Comparison of ENCODE assay signal across 8 mouse cellular contexts in genomic region chr19:3388629-3389057, GRCm38 (mm10). TPM values are rescaled to one million over a fixed set of nuclear protein-coding genes. Genes with fewer than 3 reads are reported as not detected.
DNase-seq lines count a peak whose midpoint lies in the region; ATAC-seq lines count a peak whose summit lies in the region.

Gene Tesmin (plus strand): TSS chr19:3388857.

- 0 out of 2 replicates have a peak within 1 kb of the TSS, but pooled peaks have one; percentile 16 for H3K27ac ChIP-seq in embryonic facial prominence, embryonic 13.5 days
- H3K27ac ChIP-seq in limb, embryonic 10.5 days, result peak within 1 kb of the TSS; percentile 86
- H3K27ac ChIP-seq in midbrain, embryonic 12.5 days (replicated peaks), result 0 out of 2 replicates have a peak within 1 kb of the TSS, but pooled peaks have one; percentile 25

- H3K9ac ChIP-seq in embryonic facial prominence, embryonic 13.5 days, result peak within 1 kb of the TSS; percentile 68
- H3K9ac ChIP-seq in midbrain, embryonic 12.5 days (replicated peaks), result peak within 1 kb of the TSS; percentile 43; the same call in 1 of the 2 replicates

- H3K4me3 ChIP-seq in embryonic facial prominence, embryonic 13.5 days, result peak within 1 kb of the TSS; percentile 50
- H3K4me3 ChIP-seq in limb, embryonic 10.5 days, result peak within 1 kb of the TSS; percentile 57
- H3K4me3 ChIP-seq in midbrain, embryonic 12.5 days, result peak within 1 kb of the TSS; percentile 45

- WGBS in embryonic facial prominence, embryonic 13.5 days, result 2% methylated on average over 33 of the region's 33 CpGs
- WGBS in limb, embryonic 10.5 days, result 2% methylated on average over 33 of the region's 33 CpGs
- 2% methylated on average over 32 of the region's 33 CpGs for WGBS in midbrain, embryonic 12.5 days

- peak; percentile 77 to 91 for DNase-seq in adrenal gland, postnatal 4 days (ENCODE audit: low spot score in 2 of 2)
- peak; percentile 83 to 87 for DNase-seq in heart, adult 18-20 months
- peak; percentile 90 for DNase-seq in kidney, adult 18-20 months
- DNase-seq in limb, embryonic 10.5 days (ENCODE audit: low spot score), result peak; percentile 82
- peak; percentile 77 for DNase-seq in skeletal muscle tissue, adult 2 months (ENCODE audit: low read depth, low spot score)
- no peak for DNase-seq in adipocyte (ENCODE audit: low spot score)

- H3K36me3 ChIP-seq in embryonic facial prominence, embryonic 13.5 days, result peaks cover 10% of the 10 kb centered on the region
- H3K36me3 ChIP-seq in limb, embryonic 10.5 days, result no peaks in the 10 kb centered on the region
- H3K36me3 ChIP-seq in midbrain, embryonic 12.5 days, result no peaks in the 10 kb centered on the region

- no peaks in the 10 kb centered on the region for H3K9me3 ChIP-seq in embryonic facial prominence, embryonic 13.5 days
- 0 out of 2 replicates have a peak, but pooled peaks cover 4% of the 10 kb centered on the region for H3K9me3 ChIP-seq in limb, embryonic 10.5 days (replicated peaks)
- H3K9me3 ChIP-seq in midbrain, embryonic 12.5 days, result peaks cover 6% of the 10 kb centered on the region; the same call in 1 of the 2 replicates

- peak within 1 kb of the TSS; percentile 86 for H3K4me2 ChIP-seq in embryonic facial prominence, embryonic 13.5 days
- peak within 1 kb of the TSS; percentile 73 for H3K4me2 ChIP-seq in midbrain, embryonic 12.5 days (replicated peaks)

- peak; percentile 72 for ATAC-seq in embryonic facial prominence, embryonic 13.5 days (ENCODE audit: insufficient number of reproducible peaks, insufficient read depth, low FRiP score, low TSS enrichment, low read depth)
- ATAC-seq in midbrain, embryonic 12.5 days (ENCODE audit: low FRiP score, low read depth), result peak; percentile 85

- H3K27me3 ChIP-seq in embryonic facial prominence, embryonic 13.5 days, result no peaks in the 10 kb centered on the region
- no peaks in the 10 kb centered on the region for H3K27me3 ChIP-seq in limb, embryonic 10.5 days (ENCODE audit: low read depth, poor library complexity, severe bottlenecking)
- peaks cover 9% of the 10 kb centered on the region; the same call in 1 of the 2 replicates for H3K27me3 ChIP-seq in midbrain, embryonic 12.5 days

- H3K4me1 ChIP-seq in embryonic facial prominence, embryonic 13.5 days, result 0 out of 2 replicates have a peak, but pooled peaks cover 8% of the 10 kb centered on the region
- H3K4me1 ChIP-seq in limb, embryonic 10.5 days, result peaks cover 9% of the 10 kb centered on the region
- peaks cover 8% of the 10 kb centered on the region; the same call in 1 of the 2 replicates for H3K4me1 ChIP-seq in midbrain, embryonic 12.5 days

RNA-seq across cellular contexts. Expression of gene Tesmin, which starts in this region (rescaled TPM):
- total RNA-seq in adrenal gland, postnatal 4 days (2021), result 1 to 10 TPM; 1.7 to 2.4 TPM
- polyA plus RNA-seq in embryonic facial prominence, embryonic 13.5 days (2015; fragmentation: Nextera tagmentation; extraction: Ambion mirVana), result 0.21 and 0.22 TPM in 2 replicates
- total RNA-seq in heart, adult 18-20 months (2021), result 1 to 10 TPM; 1.4 to 2.0 TPM
- polyA plus RNA-seq in limb, embryonic 10.5 days (2016; fragmentation: Nextera tagmentation; extraction: Ambion mirVana), result 0.20 TPM in 2 replicates
- polyA plus RNA-seq in midbrain, embryonic 12.5 days (2016; fragmentation: Nextera tagmentation; extraction: Ambion mirVana), result 0.18 and 0.26 TPM in 2 replicates

Comparison
In these comparisons a context has a peak if more than half of its experiments do, and no peak if none do; other contexts are left out.
1. Peak in ATAC-seq, H3K4me3 ChIP-seq, H3K27ac ChIP-seq, H3K9ac ChIP-seq and H3K4me2 ChIP-seq in embryonic facial prominence, embryonic 13.5 days; RNA of the gene not detected or under 1 TPM.
2. Peak in DNase-seq, H3K4me3 ChIP-seq and H3K27ac ChIP-seq in limb, embryonic 10.5 days; RNA of the gene not detected or under 1 TPM.
3. Peak in ATAC-seq, H3K4me3 ChIP-seq, H3K27ac ChIP-seq, H3K9ac ChIP-seq and H3K4me2 ChIP-seq in midbrain, embryonic 12.5 days; RNA of the gene not detected or under 1 TPM.
4. H3K27ac ChIP-seq: peak in every context shown above with its lines; median percentile 86 in limb, embryonic 10.5 days; 25 in midbrain, embryonic 12.5 days; 16 in embryonic facial prominence, embryonic 13.5 days.